Mouse (Mus musculus) 3134 (cell line): ENCODE results near the gene Vsig8.

Experiments used
- DNase-seq: peaks from one replicate; pipeline ENCODE4 v3.0.0-alpha.2; 2011; ENCODE audit warnings: low spot score; ENCODE audit not compliant: insufficient read length; ENCODE audit errors: extremely low read depth

The Vsig8 gene

GRCm38 (mm10) chr1:172585612-172586567 lies 30.2 kb downstream of the Vsig8 start:
- no peak for DNase-seq

- DNase-seq = peak; percentile 57
Observed at GRCm38 (mm10) chr1:172590385-172590784, 34.6 kb downstream of the Vsig8 start, which contains the start of gene Slamf8. Gene Slamf8 (minus strand): TSS chr1:172590568.

GRCm38 (mm10) chr1:172593321-172593720 lies 37.6 kb downstream of the Vsig8 start:
- no peak for DNase-seq

GRCm38 (mm10) chr1:172593956-172594355 lies 38.2 kb downstream of the Vsig8 start:
- no peak for DNase-seq

GRCm38 (mm10) chr1:172594495-172594894 lies 38.8 kb downstream of the Vsig8 start:
- DNase-seq = no peak

- DNase-seq = no peak
Observed at GRCm38 (mm10) chr1:172602326-172602725, 46.6 kb downstream of the Vsig8 start, which contains the start of gene Fcrl6. Gene Fcrl6 (minus strand): TSS chr1:172602551.

- DNase-seq = no peak
Observed at GRCm38 (mm10) chr1:172611304-172611703, 55.6 kb downstream of the Vsig8 start.

- DNase-seq = no peak
Observed at GRCm38 (mm10) chr1:172612745-172613144, 57.0 kb downstream of the Vsig8 start.
